Mouse (Mus musculus) embryonic fibroblast, embryonic 13.5 days (primary cell): ENCODE data around the gene Ufc1. TPM values are rescaled to one million over a fixed set of nuclear protein-coding genes. Genes with fewer than 3 reads are reported as not detected.

Experiments
- H3K27ac ChIP-seq: 2 replicates; pipeline ENCODE4 v1.5.1; 2012; ENCODE audit warnings: low read length, control low read depth, inconsistent platforms; ENCODE audit not compliant: insufficient read depth
- H3K4me1 ChIP-seq: 2 replicates; pipeline ENCODE4 v1.6.1; 2011; ENCODE audit warnings: low read length; ENCODE audit not compliant: control insufficient read depth, insufficient read depth
- H3K4me3 ChIP-seq: 2 replicates; pipeline ENCODE4 v1.5.1; 2011; ENCODE audit warnings: mild to moderate bottlenecking, control low read depth, low read length; ENCODE audit not compliant: insufficient read depth
- CTCF ChIP-seq: IDR thresholded peaks from 2 replicates; pipeline ENCODE4 v1.5.1; 2011; ENCODE audit warnings: mild to moderate bottlenecking, control low read depth, low read length, moderate library complexity, borderline replicate concordance; ENCODE audit not compliant: insufficient read depth
- POLR2A ChIP-seq: IDR thresholded peaks from 2 replicates; pipeline ENCODE4 v1.6.1; 2011; ENCODE audit warnings: low read depth, mild to moderate bottlenecking, control low read depth, low read length, moderate library complexity
- polyA plus RNA-seq: library from polyadenylated mRNA; stranded (reverse); fragments of >200 nt; gene quantifications from 2 replicates; pipeline ENCODE4 v1.2.4, GENCODE M21; 2011; ENCODE audit warnings: low read depth; ENCODE audit not compliant: missing spikeins, insufficient read length

The Ufc1 gene
- polyA plus RNA-seq, 1 experiment, result 77.8 TPM

GRCm38 (mm10) chr1:171257781-171258180 lies 37.0 kb downstream of the Ufc1 start:
- TF ChIP-seq CTCF (no peak), POLR2A (no peak)
- H3K4me1 ChIP-seq, result peaks cover 15% of the 10 kb centered on the region
- no peak overlapping the region for H3K27ac ChIP-seq
- H3K4me3 ChIP-seq, result no peak overlapping the region

- H3K4me3 ChIP-seq, result no peak overlapping the region
- no peak for TF ChIP-seq POLR2A
- TF ChIP-seq CTCF, result no peak
- peaks cover 15% of the 10 kb centered on the region for H3K4me1 ChIP-seq
- H3K27ac ChIP-seq, result no peak overlapping the region
Measured at GRCm38 (mm10) chr1:171256937-171257548, 37.8 kb downstream of the Ufc1 start.

DNA sequence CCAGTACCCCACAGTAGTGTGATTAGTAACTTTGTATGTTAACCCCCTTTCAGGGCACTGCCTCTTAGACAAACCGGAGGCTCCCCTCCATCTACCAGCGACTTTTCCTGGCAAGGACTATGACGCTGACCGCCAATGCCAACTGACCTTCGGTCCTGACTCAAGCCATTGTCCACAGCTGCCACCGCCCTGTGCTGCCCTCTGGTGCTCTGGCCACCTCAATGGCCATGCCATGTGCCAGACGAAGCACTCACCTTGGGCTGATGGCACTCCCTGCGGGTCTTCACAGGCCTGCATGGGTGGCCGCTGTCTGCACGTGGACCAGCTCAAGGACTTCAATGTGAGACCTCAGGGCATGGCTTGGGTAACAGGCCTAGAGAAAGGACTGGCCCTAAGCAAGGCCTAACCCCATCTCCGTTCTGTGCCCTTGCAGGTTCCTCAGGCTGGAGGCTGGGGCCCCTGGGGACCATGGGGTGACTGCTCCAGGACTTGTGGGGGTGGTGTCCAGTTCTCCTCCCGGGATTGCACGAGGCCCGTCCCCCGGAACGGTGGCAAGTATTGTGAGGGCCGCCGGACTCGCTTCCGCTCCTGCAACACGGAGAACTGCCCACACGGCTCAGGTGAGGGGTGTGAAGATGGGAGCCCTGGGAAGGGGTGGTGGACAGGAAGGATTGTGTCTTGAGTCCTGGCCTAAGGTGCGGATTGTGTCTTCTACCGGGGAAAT lies 38.6 kb downstream of the Ufc1 start:
- TF ChIP-seq POLR2A (no peak), CTCF (peak; percentile 18; the same call in 1 of the 2 replicates)
- H3K4me3 ChIP-seq, result no peak overlapping the region
- H3K4me1 ChIP-seq, result peaks cover 13% of the 10 kb centered on the region
- H3K27ac ChIP-seq, result no peak overlapping the region

DNA sequence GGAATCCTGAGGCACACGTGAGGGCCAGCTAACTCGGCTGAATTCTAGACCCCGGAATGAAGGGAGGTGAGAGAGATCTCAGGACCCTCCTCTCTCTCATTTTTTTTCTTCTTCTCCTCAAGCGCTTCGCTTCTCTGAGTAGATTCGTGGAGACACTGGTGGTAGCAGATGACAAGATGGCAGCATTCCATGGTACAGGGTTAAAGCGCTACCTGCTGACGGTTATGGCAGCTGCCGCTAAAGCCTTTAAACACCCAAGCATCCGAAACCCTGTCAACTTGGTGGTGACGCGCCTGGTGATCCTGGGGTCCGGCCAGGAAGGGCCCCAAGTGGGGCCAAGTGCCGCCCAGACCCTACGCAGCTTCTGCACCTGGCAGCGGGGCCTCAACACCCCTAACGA lies 42.4 kb downstream of the Ufc1 start:
- Histone ChIP-seq H3K4me3 (peak overlapping the region; percentile 23), H3K4me1 (peaks cover 3% of the 10 kb centered on the region), H3K27ac (peak overlapping the region; percentile 86)
- no peak for TF ChIP-seq CTCF
- no peak for TF ChIP-seq POLR2A

- Histone ChIP-seq H3K27ac (peak overlapping the region; percentile 86), H3K4me3 (peak overlapping the region; percentile 24), H3K4me1 (peaks cover 3% of the 10 kb centered on the region)
- TF ChIP-seq CTCF (no peak), POLR2A (peak; percentile 78)
Measured at GRCm38 (mm10) chr1:171251594-171252324, 43.1 kb downstream of the Ufc1 start.

GRCm38 (mm10) chr1:171250680-171251593 lies 43.9 kb downstream of the Ufc1 start, which contains the start of gene Ndufs2:
Gene Ndufs2 (minus strand): TSS chr1:171251388.
- H3K4me1 ChIP-seq, result peaks cover 3% of the 10 kb centered on the region
- peak within 1 kb of the TSS; percentile 24 for H3K4me3 ChIP-seq

GRCm38 (mm10) chr1:171249913-171250600 lies 44.8 kb downstream of the Ufc1 start, which contains the start of gene Adamts4:
Gene Adamts4 (plus strand): TSS chr1:171250421.
- Histone ChIP-seq H3K4me1 (peaks cover 3% of the 10 kb centered on the region), H3K4me3 (peak within 1 kb of the TSS; percentile 24), H3K27ac (peak within 1 kb of the TSS; percentile 88)
- peak; percentile 98 for TF ChIP-seq POLR2A
- no peak for TF ChIP-seq CTCF

More at GRCm38 (mm10) chr1:171250680-171251593, 43.9 kb downstream of the Ufc1 start, which contains the start of gene Ndufs2:
- H3K27ac ChIP-seq, result peak within 1 kb of the TSS; percentile 86
- TF ChIP-seq CTCF, result no peak
- TF ChIP-seq POLR2A, result peak; percentile 38

GRCm38 (mm10) chr1:171248386-171249226 lies 46.2 kb downstream of the Ufc1 start:
- Histone ChIP-seq H3K27ac (peak overlapping the region; percentile 88), H3K4me1 (peaks cover 3% of the 10 kb centered on the region), H3K4me3 (no peak overlapping the region)
- TF ChIP-seq CTCF, result no peak
- TF ChIP-seq POLR2A, result peak; percentile 20; the same call in 1 of the 2 replicates
